Mouse (Mus musculus): Measurements from ENCODE around the gene Ccdc58.
"Not testable (repeated sequence)": the region's sequence is repeated elsewhere in the genome, so short reads cannot be mapped to it uniquely, and the experiment has no call there.

The Ccdc58 gene

DNA sequence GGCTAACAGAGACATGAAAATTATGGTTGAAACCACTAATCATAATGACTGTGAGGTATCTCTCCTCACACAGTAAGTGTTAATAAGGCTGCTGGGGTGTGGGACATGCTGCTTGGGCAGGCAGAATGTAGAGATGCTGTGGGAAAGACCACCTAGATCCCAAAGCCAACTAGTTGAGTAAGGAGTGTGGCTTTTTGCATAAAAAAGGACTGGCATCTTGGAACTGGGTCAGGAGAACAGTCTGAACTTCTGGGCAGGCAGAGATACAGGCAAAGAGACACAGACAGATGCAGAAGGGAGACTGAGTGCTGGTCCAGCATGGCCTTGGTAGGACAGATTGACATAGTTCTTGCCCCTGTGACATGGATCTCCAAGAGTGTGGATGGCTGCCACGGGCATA is 30.0 kb downstream of the Ccdc58 start:
- DNase-seq (ENCODE audit: low read depth, low spot score) = no peak
- H3K36me3 ChIP-seq (ENCODE audit: control insufficient read depth, insufficient read depth, low read length, poor library complexity, severe bottlenecking) = no peaks in the 10 kb centered on the region
- no peaks in the 10 kb centered on the region for H3K27me3 ChIP-seq (ENCODE audit: control insufficient read depth, insufficient read depth, low read length, poor library complexity, severe bottlenecking)

DNA sequence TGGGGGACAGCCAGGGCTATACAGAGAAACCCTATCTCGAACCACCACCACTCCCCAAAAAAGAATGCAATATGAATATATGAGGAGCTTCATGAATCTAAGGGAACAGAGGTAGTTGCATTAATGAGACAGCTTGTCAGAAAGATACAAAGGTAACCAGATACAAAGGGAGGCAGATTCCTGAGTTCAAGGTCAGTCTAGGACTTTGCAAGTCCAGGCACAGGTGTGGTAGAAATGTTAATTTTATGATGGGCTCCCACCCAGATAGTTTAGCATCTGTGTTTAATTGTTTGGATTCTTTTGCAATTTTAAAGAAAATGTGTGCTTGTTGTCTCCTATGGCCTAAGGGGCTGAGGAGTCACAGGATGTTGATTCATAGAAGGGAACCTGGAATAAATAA is 30.7 kb downstream of the Ccdc58 start:
- DNase-seq (ENCODE audit: low read depth, low spot score) = no peak
- H3K36me3 ChIP-seq (ENCODE audit: control insufficient read depth, insufficient read depth, low read length, poor library complexity, severe bottlenecking) = no peaks in the 10 kb centered on the region
- H3K27me3 ChIP-seq (ENCODE audit: control insufficient read depth, insufficient read depth, low read length, poor library complexity, severe bottlenecking) = no peaks in the 10 kb centered on the region

DNA sequence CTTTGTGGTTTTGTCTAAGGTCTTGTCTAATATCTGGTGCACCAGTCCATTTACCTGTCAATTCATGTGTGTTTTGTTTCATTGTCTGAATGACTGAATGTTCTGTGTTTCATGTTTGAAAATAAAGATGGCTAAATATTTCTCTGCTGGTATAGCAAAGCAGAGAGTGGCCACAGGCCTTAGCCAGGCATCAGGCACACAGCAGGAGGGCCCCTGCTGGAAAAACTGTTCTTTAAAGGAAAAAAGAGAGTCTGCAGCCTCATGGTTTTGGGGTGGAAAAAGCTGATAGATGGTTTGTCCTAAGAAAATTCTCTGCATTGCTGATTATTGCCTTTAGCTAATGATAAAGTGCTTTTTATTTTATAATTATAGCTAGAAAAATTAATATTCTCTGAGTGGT is 40.0 kb downstream of the Ccdc58 start:
- not testable (repeated sequence) for DNase-seq (ENCODE audit: low read depth, low spot score); H3K27me3 ChIP-seq (ENCODE audit: control insufficient read depth, insufficient read depth, low read length, poor library complexity, severe bottlenecking); H3K36me3 ChIP-seq (ENCODE audit: control insufficient read depth, insufficient read depth, low read length, poor library complexity, severe bottlenecking)

DNA sequence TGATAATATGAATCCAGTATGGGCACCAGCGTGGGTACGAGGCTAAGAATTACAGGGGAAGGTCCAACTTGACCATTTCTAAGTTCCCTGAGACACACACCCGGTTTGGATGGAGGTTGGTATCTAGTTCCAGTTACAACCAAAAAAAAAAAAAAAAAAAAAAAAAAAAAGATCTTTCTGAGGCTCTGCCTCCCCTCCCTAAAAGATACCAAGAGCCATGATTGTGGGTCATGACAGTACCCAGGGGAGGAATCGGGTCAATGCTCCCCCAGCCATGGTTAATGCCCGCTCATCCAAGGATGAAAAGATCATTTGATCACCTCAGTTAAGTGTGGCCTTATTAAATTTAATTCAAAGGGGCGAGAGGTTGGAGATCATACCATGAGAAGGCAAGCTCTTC is 44.3 kb downstream of the Ccdc58 start:
- H3K27me3 ChIP-seq (ENCODE audit: control insufficient read depth, insufficient read depth, low read length, poor library complexity, severe bottlenecking); H3K36me3 ChIP-seq (ENCODE audit: control insufficient read depth, insufficient read depth, low read length, poor library complexity, severe bottlenecking); DNase-seq (ENCODE audit: low read depth, low spot score): not testable (repeated sequence)

DNA sequence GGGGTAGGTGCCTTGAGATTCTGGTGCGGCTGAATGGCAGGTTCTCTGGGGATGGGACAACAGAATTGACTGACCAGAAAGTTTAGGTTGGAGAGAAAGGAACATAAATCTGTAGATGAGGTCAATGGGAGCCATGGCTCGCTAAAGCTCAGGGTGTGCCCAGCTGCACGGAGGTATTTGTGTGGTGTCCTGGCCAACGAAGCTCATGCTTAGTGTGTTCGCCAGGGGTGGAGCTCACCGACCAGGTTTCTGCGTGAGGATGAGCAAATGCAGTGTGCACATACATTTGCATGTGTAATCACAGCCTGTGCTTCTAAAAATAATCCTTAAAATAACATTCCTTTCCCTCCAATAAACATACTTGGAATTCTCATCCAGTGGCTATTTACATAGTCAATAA is 56.6 kb downstream of the Ccdc58 start:
- Histone ChIP-seq H3K27me3 (ENCODE audit: control insufficient read depth, insufficient read depth, low read length, poor library complexity, severe bottlenecking) (no peaks in the 10 kb centered on the region), H3K36me3 (ENCODE audit: control insufficient read depth, insufficient read depth, low read length, poor library complexity, severe bottlenecking) (no peaks in the 10 kb centered on the region)
- no peak for DNase-seq (ENCODE audit: low read depth, low spot score)

DNA sequence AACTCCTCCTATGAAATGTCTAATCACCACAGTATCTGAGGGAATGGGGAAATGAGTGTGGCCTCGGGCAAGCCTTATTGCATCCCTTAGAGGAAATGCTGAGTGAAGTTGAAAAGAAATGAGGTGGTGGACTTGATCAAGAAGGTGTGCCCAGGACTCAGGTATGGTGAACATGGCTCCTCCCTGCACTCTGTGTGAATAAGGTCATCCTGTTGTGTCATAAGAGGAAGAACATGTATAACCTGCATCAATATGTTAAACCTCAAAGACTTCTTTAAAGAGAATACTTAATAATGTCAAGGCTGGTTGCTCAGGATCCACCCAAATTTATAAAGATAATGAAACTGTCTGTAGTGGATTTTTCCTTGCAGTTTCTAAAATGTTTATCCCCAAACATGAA is 59.7 kb downstream of the Ccdc58 start, which contains the start of gene Csta1:
Gene Csta1, minus strand, starts transcription at position 101 of the 400 bp plus-strand sequence.
- Histone ChIP-seq H3K36me3 (ENCODE audit: control insufficient read depth, insufficient read depth, low read length, poor library complexity, severe bottlenecking) (no peaks in the 10 kb centered on the region), H3K27me3 (ENCODE audit: control insufficient read depth, insufficient read depth, low read length, poor library complexity, severe bottlenecking) (no peaks in the 10 kb centered on the region)
- no peak for DNase-seq (ENCODE audit: low read depth, low spot score)

DNA sequence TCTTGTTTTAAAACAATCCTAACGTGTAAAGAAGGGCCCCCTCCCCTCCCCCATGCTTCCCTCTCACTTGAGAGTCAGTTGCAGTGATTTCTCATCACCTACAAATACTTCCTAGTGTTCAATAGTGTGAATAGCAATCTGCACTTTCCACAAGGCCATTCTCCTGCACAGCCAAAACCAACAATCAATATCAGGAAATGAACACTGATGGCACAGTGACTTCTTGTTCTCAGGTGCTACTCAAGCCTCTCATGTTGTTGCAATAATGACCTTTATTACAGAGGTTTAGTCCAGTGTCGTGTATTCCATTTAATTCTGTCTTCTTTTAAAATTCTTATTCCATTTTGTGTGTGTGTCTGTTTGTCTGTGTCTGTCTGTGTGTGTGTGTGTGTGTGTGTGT is 66.7 kb downstream of the Ccdc58 start:
- no peaks in the 10 kb centered on the region for H3K27me3 ChIP-seq (ENCODE audit: control insufficient read depth, insufficient read depth, low read length, poor library complexity, severe bottlenecking)
- H3K36me3 ChIP-seq (ENCODE audit: control insufficient read depth, insufficient read depth, low read length, poor library complexity, severe bottlenecking) = no peaks in the 10 kb centered on the region
- no peak for DNase-seq (ENCODE audit: low read depth, low spot score)
